Mouse (Mus musculus): ENCODE data around the gene Pdpr. TPM values are rescaled to one million over a fixed set of nuclear protein-coding genes. Genes with fewer than 3 reads are reported as not detected.
"Not testable (repeated sequence)": the region's sequence is repeated elsewhere in the genome, so short reads cannot be mapped to it uniquely, and the experiment has no call there.

Pdpr gene
- polyA plus RNA-seq, 1 experiment = 12.2 TPM

- Histone ChIP-seq H3K27me3 (ENCODE audit: control insufficient read depth, insufficient read depth, low read length) (no peaks in the 10 kb centered on the region), H3K27ac (ENCODE audit: control insufficient read depth, insufficient read depth, low read depth, low read length) (no peak overlapping the region), H3K36me3 (ENCODE audit: control insufficient read depth, insufficient read depth, low read length) (peaks cover 4% of the 10 kb centered on the region), H3K4me1 (ENCODE audit: control insufficient read depth, insufficient read depth, low read length) (no peaks in the 10 kb centered on the region), H3K4me3 (ENCODE audit: control insufficient read depth, low read depth, low read length) (no peak overlapping the region)
- TF ChIP-seq POLR2A (IDR thresholded peaks at IDR 0.05; ENCODE audit: control insufficient read depth, low read depth, low read length) (no peak), CTCF (IDR thresholded peaks at IDR 0.05; ENCODE audit: control insufficient read depth, insufficient read depth, insufficient replicate concordance, low read depth, low read length) (no peak)
Measured at GRCm38 (mm10) chr8:111114891-111115290, 20.5 kb downstream of the Pdpr start.

- Histone ChIP-seq H3K36me3 (ENCODE audit: control insufficient read depth, insufficient read depth, low read length) (peaks cover 4% of the 10 kb centered on the region; the same call in 1 of the 2 replicates), H3K4me3 (ENCODE audit: control insufficient read depth, low read depth, low read length) (no peak overlapping the region), H3K4me1 (ENCODE audit: control insufficient read depth, insufficient read depth, low read length) (no peaks in the 10 kb centered on the region), H3K27me3 (ENCODE audit: control insufficient read depth, insufficient read depth, low read length) (no peaks in the 10 kb centered on the region), H3K27ac (ENCODE audit: control insufficient read depth, insufficient read depth, low read depth, low read length) (no peak overlapping the region)
- TF ChIP-seq POLR2A (IDR thresholded peaks at IDR 0.05; ENCODE audit: control insufficient read depth, low read depth, low read length) = no peak
- TF ChIP-seq CTCF (IDR thresholded peaks at IDR 0.05; ENCODE audit: control insufficient read depth, insufficient read depth, insufficient replicate concordance, low read depth, low read length) = no peak
Measured at GRCm38 (mm10) chr8:111119481-111119880, 25.1 kb downstream of the Pdpr start.

- no peak overlapping the region for H3K4me3 ChIP-seq (ENCODE audit: control insufficient read depth, low read depth, low read length)
- TF ChIP-seq CTCF (IDR thresholded peaks at IDR 0.05; ENCODE audit: control insufficient read depth, insufficient read depth, insufficient replicate concordance, low read depth, low read length) (no peak), POLR2A (IDR thresholded peaks at IDR 0.05; ENCODE audit: control insufficient read depth, low read depth, low read length) (no peak)
- no peaks in the 10 kb centered on the region for H3K4me1 ChIP-seq (ENCODE audit: control insufficient read depth, insufficient read depth, low read length)
- peaks cover 3% of the 10 kb centered on the region for H3K36me3 ChIP-seq (ENCODE audit: control insufficient read depth, insufficient read depth, low read length)
- H3K27me3 ChIP-seq (ENCODE audit: control insufficient read depth, insufficient read depth, low read length) = no peaks in the 10 kb centered on the region
- H3K27ac ChIP-seq (ENCODE audit: control insufficient read depth, insufficient read depth, low read depth, low read length) = no peak overlapping the region
Measured at GRCm38 (mm10) chr8:111130756-111131155, 36.3 kb downstream of the Pdpr start.

GRCm38 (mm10) chr8:111142521-111142920, 48.1 kb downstream of the Pdpr start:
- Histone ChIP-seq H3K4me3 (ENCODE audit: control insufficient read depth, low read depth, low read length) (no peak overlapping the region), H3K27me3 (ENCODE audit: control insufficient read depth, insufficient read depth, low read length) (no peaks in the 10 kb centered on the region), H3K36me3 (ENCODE audit: control insufficient read depth, insufficient read depth, low read length) (no peaks in the 10 kb centered on the region), H3K27ac (ENCODE audit: control insufficient read depth, insufficient read depth, low read depth, low read length) (no peak overlapping the region), H3K4me1 (ENCODE audit: control insufficient read depth, insufficient read depth, low read length) (no peaks in the 10 kb centered on the region; the same call in none of the 2 replicates)
- TF ChIP-seq POLR2A (IDR thresholded peaks at IDR 0.05; ENCODE audit: control insufficient read depth, low read depth, low read length) = no peak
- TF ChIP-seq CTCF (IDR thresholded peaks at IDR 0.05; ENCODE audit: control insufficient read depth, insufficient read depth, insufficient replicate concordance, low read depth, low read length) = no peak

DNA sequence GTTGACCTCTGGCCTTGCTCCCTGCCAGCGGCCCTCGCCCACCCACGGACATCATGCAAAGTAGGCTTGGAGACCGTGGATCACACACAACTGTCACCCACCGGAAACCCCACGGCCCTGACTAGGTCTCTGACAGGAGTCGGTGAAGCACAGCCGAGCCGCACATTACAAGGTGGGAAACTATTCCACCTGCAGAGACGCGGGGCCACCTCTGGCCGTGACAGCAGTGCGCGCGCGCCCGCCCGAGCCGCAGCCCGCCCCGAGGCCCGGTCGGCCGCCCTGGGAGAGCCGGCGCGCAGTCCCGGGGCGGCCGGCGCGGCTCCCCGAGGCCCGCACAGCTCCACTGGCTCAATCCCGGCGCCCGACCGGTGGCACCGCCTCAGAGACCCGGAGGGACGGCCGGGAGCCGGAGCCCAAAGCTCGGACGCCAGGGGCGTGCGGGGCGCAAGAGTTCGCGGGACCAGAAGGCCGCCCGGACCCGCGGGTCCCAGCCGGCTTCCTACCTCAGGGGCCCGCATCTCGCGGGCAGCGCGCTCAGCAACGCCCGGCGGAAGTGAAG, 50.5 kb downstream of the Pdpr start:
- peak overlapping the region; percentile 89 for H3K4me3 ChIP-seq (ENCODE audit: control insufficient read depth, low read depth, low read length)
- not testable (repeated sequence) for H3K27me3 ChIP-seq (ENCODE audit: control insufficient read depth, insufficient read depth, low read length); H3K36me3 ChIP-seq (ENCODE audit: control insufficient read depth, insufficient read depth, low read length); H3K4me1 ChIP-seq (ENCODE audit: control insufficient read depth, insufficient read depth, low read length)
- peak overlapping the region; percentile 66 for H3K27ac ChIP-seq (ENCODE audit: control insufficient read depth, insufficient read depth, low read depth, low read length)

GRCm38 (mm10) chr8:111145460-111146012, 51.1 kb downstream of the Pdpr start:
- peak overlapping the region; percentile 94 for H3K27ac ChIP-seq (ENCODE audit: control insufficient read depth, insufficient read depth, low read depth, low read length)
- TF ChIP-seq POLR2A (IDR thresholded peaks at IDR 0.05; ENCODE audit: control insufficient read depth, low read depth, low read length) = peak; percentile 64
- H3K4me1 ChIP-seq (ENCODE audit: control insufficient read depth, insufficient read depth, low read length); H3K27me3 ChIP-seq (ENCODE audit: control insufficient read depth, insufficient read depth, low read length); H3K36me3 ChIP-seq (ENCODE audit: control insufficient read depth, insufficient read depth, low read length): not testable (repeated sequence)
- peak overlapping the region; percentile 98 for H3K4me3 ChIP-seq (ENCODE audit: control insufficient read depth, low read depth, low read length)

- peaks cover 7% of the 10 kb centered on the region for H3K36me3 ChIP-seq (ENCODE audit: control insufficient read depth, insufficient read depth, low read length)
- no peak overlapping the region for H3K4me3 ChIP-seq (ENCODE audit: control insufficient read depth, low read depth, low read length)
- TF ChIP-seq POLR2A (IDR thresholded peaks at IDR 0.05; ENCODE audit: control insufficient read depth, low read depth, low read length) = no peak
- TF ChIP-seq CTCF (IDR thresholded peaks at IDR 0.05; ENCODE audit: control insufficient read depth, insufficient read depth, insufficient replicate concordance, low read depth, low read length) = no peak
- H3K27ac ChIP-seq (ENCODE audit: control insufficient read depth, insufficient read depth, low read depth, low read length) = no peak overlapping the region
- H3K4me1 ChIP-seq (ENCODE audit: control insufficient read depth, insufficient read depth, low read length) = no peaks in the 10 kb centered on the region
- H3K27me3 ChIP-seq (ENCODE audit: control insufficient read depth, insufficient read depth, low read length) = no peaks in the 10 kb centered on the region
Measured at GRCm38 (mm10) chr8:111155721-111156436, 61.4 kb downstream of the Pdpr start.
